Mouse (Mus musculus): ENCODE measurements around the gene Zfp90. TPM values are rescaled to one million over a fixed set of nuclear protein-coding genes. Genes with fewer than 3 reads are reported as not detected.

Gene Zfp90
- 13.2 and 16.8 TPM in 2 replicates for polyA plus RNA-seq (2014; fragmentation: Nextera tagmentation; extraction: Ambion mirVana)

DNA sequence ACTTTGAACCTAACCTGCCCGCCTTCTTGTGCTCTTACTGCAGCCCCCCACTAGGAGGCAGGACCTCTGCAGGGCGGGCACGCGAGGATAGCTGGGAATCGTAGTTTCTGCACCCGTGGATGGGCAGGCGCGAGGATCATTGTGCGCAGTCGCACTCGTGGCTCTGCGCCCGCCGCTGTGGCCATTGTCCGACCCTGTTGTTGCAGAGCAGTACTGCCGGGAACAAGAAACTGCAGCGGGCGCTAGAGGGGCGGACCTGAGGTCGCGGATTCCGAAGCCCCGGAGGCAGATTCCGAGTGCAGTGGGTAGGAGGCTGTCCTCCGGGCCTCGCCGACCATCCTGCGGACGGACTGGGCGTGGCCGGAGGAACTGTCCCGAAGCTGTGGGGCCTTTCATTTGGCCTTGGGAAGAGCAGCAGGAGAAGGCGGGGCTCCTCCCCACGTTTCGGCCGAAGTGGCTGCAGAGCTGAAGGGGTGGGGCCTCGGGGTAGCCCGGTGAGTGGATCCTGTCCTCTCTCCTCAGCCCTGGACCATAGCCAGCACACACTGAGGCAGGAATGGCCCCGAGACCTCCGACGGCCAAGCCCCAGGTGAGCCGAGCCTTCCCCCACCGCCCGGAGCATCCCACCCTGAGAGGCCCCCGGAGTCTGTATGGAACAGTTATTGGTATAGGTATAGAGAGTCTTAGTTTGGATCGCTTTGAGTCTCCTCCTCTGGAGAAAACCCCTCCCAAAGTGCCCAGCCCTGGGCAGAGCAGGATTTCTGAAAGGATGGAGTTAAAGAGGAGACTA, at the start of gene Zfp90:
Gene Zfp90, plus strand, starts transcription at position 146 of the 790 bp plus-strand sequence.
- peak within 1 kb of the TSS; percentile 90 for H3K27ac ChIP-seq (ENCODE audit: low read depth, low read length)
- peaks cover 4% of the 10 kb centered on the region for H3K4me1 ChIP-seq (ENCODE audit: control insufficient read depth, insufficient read depth, low read length)
- H3K36me3 ChIP-seq (ENCODE audit: control insufficient read depth, insufficient read depth, low read length), result peaks cover 20% of the 10 kb centered on the region
- under 1% methylated on average over 46 of the region's 46 CpGs for WGBS (ENCODE audit: insufficient replicate concordance)
- H3K4me3 ChIP-seq (ENCODE audit: low read depth, low read length), result peak within 1 kb of the TSS; percentile 76
- peak within 1 kb of the TSS; percentile 87 for H3K4me2 ChIP-seq
- peak; percentile 94 for ATAC-seq (replicated peaks; ENCODE audit: insufficient number of reproducible peaks, low FRiP score, low TSS enrichment)
- H3K9me3 ChIP-seq (replicated peaks; ENCODE audit: control insufficient read depth, low read length), result no peaks in the 10 kb centered on the region
- H3K9ac ChIP-seq (ENCODE audit: low read depth, low read length), result peak within 1 kb of the TSS; percentile 80
- no peaks in the 10 kb centered on the region for H3K27me3 ChIP-seq (ENCODE audit: control insufficient read depth, insufficient read depth, low read length)

- Histone ChIP-seq H3K4me2 (no peak overlapping the region), H3K9ac (ENCODE audit: low read depth, low read length) (no peak overlapping the region), H3K27me3 (ENCODE audit: control insufficient read depth, insufficient read depth, low read length) (no peaks in the 10 kb centered on the region), H3K27ac (ENCODE audit: low read depth, low read length) (no peak overlapping the region), H3K4me1 (ENCODE audit: control insufficient read depth, insufficient read depth, low read length) (no peaks in the 10 kb centered on the region), H3K36me3 (ENCODE audit: control insufficient read depth, insufficient read depth, low read length) (no peaks in the 10 kb centered on the region), H3K4me3 (ENCODE audit: low read depth, low read length) (no peak overlapping the region), H3K9me3 (replicated peaks; ENCODE audit: control insufficient read depth, low read length) (0 out of 2 replicates have a peak, but pooled peaks cover 3% of the 10 kb centered on the region)
- 66% methylated on average over 3 of the region's 3 CpGs for WGBS (ENCODE audit: insufficient replicate concordance)
- no peak for ATAC-seq (replicated peaks; ENCODE audit: insufficient number of reproducible peaks, low FRiP score, low TSS enrichment)
Measured at GRCm38 (mm10) chr8:106368501-106368900, 46.6 kb upstream of the Zfp90 start.

GRCm38 (mm10) chr8:106369069-106369468, 46.1 kb upstream of the Zfp90 start:
- Histone ChIP-seq H3K9me3 (replicated peaks; ENCODE audit: control insufficient read depth, low read length) (0 out of 2 replicates have a peak, but pooled peaks cover 3% of the 10 kb centered on the region), H3K27me3 (ENCODE audit: control insufficient read depth, insufficient read depth, low read length) (no peaks in the 10 kb centered on the region), H3K36me3 (ENCODE audit: control insufficient read depth, insufficient read depth, low read length) (no peaks in the 10 kb centered on the region), H3K27ac (ENCODE audit: low read depth, low read length) (no peak overlapping the region), H3K4me1 (ENCODE audit: control insufficient read depth, insufficient read depth, low read length) (no peaks in the 10 kb centered on the region), H3K9ac (ENCODE audit: low read depth, low read length) (no peak overlapping the region), H3K4me3 (ENCODE audit: low read depth, low read length) (no peak overlapping the region), H3K4me2 (no peak overlapping the region)
- ATAC-seq (replicated peaks; ENCODE audit: insufficient number of reproducible peaks, low FRiP score, low TSS enrichment), result no peak
- WGBS (ENCODE audit: insufficient replicate concordance), result 84% methylated on average over 7 of the region's 7 CpGs

- Histone ChIP-seq H3K4me1 (ENCODE audit: control insufficient read depth, insufficient read depth, low read length) (peaks cover 14% of the 10 kb centered on the region), H3K4me2 (no peak overlapping the region), H3K27me3 (ENCODE audit: control insufficient read depth, insufficient read depth, low read length) (no peaks in the 10 kb centered on the region), H3K27ac (ENCODE audit: low read depth, low read length) (no peak overlapping the region), H3K9ac (ENCODE audit: low read depth, low read length) (no peak overlapping the region), H3K4me3 (ENCODE audit: low read depth, low read length) (no peak overlapping the region), H3K36me3 (ENCODE audit: control insufficient read depth, insufficient read depth, low read length) (no peaks in the 10 kb centered on the region), H3K9me3 (replicated peaks; ENCODE audit: control insufficient read depth, low read length) (no peaks in the 10 kb centered on the region)
- WGBS (ENCODE audit: insufficient replicate concordance), result 68% methylated on average over 7 of the region's 7 CpGs
- ATAC-seq (replicated peaks; ENCODE audit: insufficient number of reproducible peaks, low FRiP score, low TSS enrichment), result no peak
Measured at GRCm38 (mm10) chr8:106375957-106376356, 39.2 kb upstream of the Zfp90 start.

GRCm38 (mm10) chr8:106376862-106377261, 38.3 kb upstream of the Zfp90 start:
- Histone ChIP-seq H3K4me1 (ENCODE audit: control insufficient read depth, insufficient read depth, low read length) (peaks cover 14% of the 10 kb centered on the region), H3K9ac (ENCODE audit: low read depth, low read length) (no peak overlapping the region), H3K27me3 (ENCODE audit: control insufficient read depth, insufficient read depth, low read length) (no peaks in the 10 kb centered on the region), H3K36me3 (ENCODE audit: control insufficient read depth, insufficient read depth, low read length) (no peaks in the 10 kb centered on the region), H3K4me3 (ENCODE audit: low read depth, low read length) (no peak overlapping the region), H3K9me3 (replicated peaks; ENCODE audit: control insufficient read depth, low read length) (no peaks in the 10 kb centered on the region), H3K27ac (ENCODE audit: low read depth, low read length) (no peak overlapping the region), H3K4me2 (no peak overlapping the region)
- no peak for ATAC-seq (replicated peaks; ENCODE audit: insufficient number of reproducible peaks, low FRiP score, low TSS enrichment)
- 22% methylated on average over 9 of the region's 9 CpGs for WGBS (ENCODE audit: insufficient replicate concordance)

DNA sequence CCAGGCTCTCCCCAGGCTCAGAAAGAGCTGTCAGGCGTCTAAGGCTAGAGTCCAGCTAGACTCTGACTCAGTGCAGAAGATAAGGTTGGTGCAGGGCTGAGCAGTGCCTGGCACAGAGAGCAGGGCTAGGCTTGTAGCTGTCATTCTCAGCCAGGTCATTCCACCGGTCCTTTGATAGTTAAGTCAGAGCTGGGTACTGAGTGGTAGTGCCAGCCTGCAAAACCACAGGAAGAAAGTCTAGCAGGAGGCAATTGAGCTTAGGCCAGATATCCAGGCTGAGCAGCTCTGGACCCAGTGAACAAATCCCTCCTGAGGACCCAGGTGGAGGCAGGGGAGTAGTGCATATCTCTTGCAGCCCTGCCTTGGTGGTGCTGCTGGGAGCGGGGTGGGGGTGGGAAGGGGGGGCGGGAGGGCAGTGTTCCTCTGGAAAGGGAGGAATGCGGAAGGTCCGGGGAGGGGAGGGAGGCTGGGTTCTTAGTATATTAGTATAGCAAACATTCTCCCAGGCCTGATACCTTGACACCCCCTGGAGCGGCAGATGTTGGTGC, 36.6 kb upstream of the Zfp90 start:
- no peak overlapping the region for H3K4me2 ChIP-seq
- ATAC-seq (replicated peaks; ENCODE audit: insufficient number of reproducible peaks, low FRiP score, low TSS enrichment), result peak; percentile 61; the same call in 1 of the 2 replicates
- no peaks in the 10 kb centered on the region for H3K27me3 ChIP-seq (ENCODE audit: control insufficient read depth, insufficient read depth, low read length)
- no peaks in the 10 kb centered on the region for H3K36me3 ChIP-seq (ENCODE audit: control insufficient read depth, insufficient read depth, low read length)
- H3K4me3 ChIP-seq (ENCODE audit: low read depth, low read length), result no peak overlapping the region
- H3K27ac ChIP-seq (ENCODE audit: low read depth, low read length), result peak overlapping the region; percentile 62
- H3K9ac ChIP-seq (ENCODE audit: low read depth, low read length), result no peak overlapping the region
- whole genome bisulfite sequencing (ENCODE audit: insufficient replicate concordance), result 28% methylated on average over 7 of the region's 7 CpGs
- no peaks in the 10 kb centered on the region for H3K9me3 ChIP-seq (replicated peaks; ENCODE audit: control insufficient read depth, low read length)
- H3K4me1 ChIP-seq (ENCODE audit: control insufficient read depth, insufficient read depth, low read length), result peaks cover 14% of the 10 kb centered on the region

GRCm38 (mm10) chr8:106379357-106379756, 35.8 kb upstream of the Zfp90 start:
- ATAC-seq (replicated peaks; ENCODE audit: insufficient number of reproducible peaks, low FRiP score, low TSS enrichment), result no peak
- no peak overlapping the region for H3K4me2 ChIP-seq
- no peaks in the 10 kb centered on the region for H3K9me3 ChIP-seq (replicated peaks; ENCODE audit: control insufficient read depth, low read length)
- peak overlapping the region; percentile 24; the same call in 1 of the 2 replicates for H3K27ac ChIP-seq (ENCODE audit: low read depth, low read length)
- 75% methylated on average over 5 of the region's 5 CpGs for WGBS (ENCODE audit: insufficient replicate concordance)
- H3K4me1 ChIP-seq (ENCODE audit: control insufficient read depth, insufficient read depth, low read length), result peaks cover 14% of the 10 kb centered on the region
- H3K4me3 ChIP-seq (ENCODE audit: low read depth, low read length), result no peak overlapping the region
- H3K9ac ChIP-seq (ENCODE audit: low read depth, low read length), result no peak overlapping the region
- no peaks in the 10 kb centered on the region for H3K36me3 ChIP-seq (ENCODE audit: control insufficient read depth, insufficient read depth, low read length)
- H3K27me3 ChIP-seq (ENCODE audit: control insufficient read depth, insufficient read depth, low read length), result no peaks in the 10 kb centered on the region

DNA sequence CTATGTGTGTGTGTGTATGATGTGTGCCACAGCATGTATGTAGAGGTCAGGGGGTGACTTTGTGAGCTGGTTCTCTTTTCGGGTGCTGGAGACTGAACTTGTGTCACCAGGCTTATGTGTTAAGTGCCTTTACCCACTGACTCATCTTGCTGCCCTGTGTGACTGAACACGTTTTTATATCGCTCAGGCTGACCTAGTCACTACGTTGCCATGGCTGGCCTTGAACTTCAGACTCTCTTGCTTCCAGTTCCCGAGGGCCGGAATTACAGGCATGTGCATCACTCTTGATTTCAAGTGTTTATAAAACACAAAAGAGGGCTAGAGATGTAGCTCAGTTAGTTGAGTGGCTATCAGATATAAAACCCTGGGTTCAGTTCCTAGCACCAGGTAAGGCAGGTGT, 34.1 kb upstream of the Zfp90 start:
- H3K27me3 ChIP-seq (ENCODE audit: control insufficient read depth, insufficient read depth, low read length), result no peaks in the 10 kb centered on the region
- 82% methylated on average over 6 of the region's 6 CpGs for WGBS (ENCODE audit: insufficient replicate concordance)
- H3K36me3 ChIP-seq (ENCODE audit: control insufficient read depth, insufficient read depth, low read length), result no peaks in the 10 kb centered on the region
- H3K9ac ChIP-seq (ENCODE audit: low read depth, low read length), result no peak overlapping the region
- no peak overlapping the region for H3K4me2 ChIP-seq
- H3K9me3 ChIP-seq (replicated peaks; ENCODE audit: control insufficient read depth, low read length), result no peaks in the 10 kb centered on the region
- no peak for ATAC-seq (replicated peaks; ENCODE audit: insufficient number of reproducible peaks, low FRiP score, low TSS enrichment)
- no peak overlapping the region for H3K4me3 ChIP-seq (ENCODE audit: low read depth, low read length)
- H3K27ac ChIP-seq (ENCODE audit: low read depth, low read length), result no peak overlapping the region
- H3K4me1 ChIP-seq (ENCODE audit: control insufficient read depth, insufficient read depth, low read length), result peaks cover 14% of the 10 kb centered on the region
